Mouse (Mus musculus) forebrain, postnatal 0 days (tissue): ENCODE data around the gene Map3k5. TPM values are rescaled to one million over a fixed set of nuclear protein-coding genes. Genes with fewer than 3 reads are reported as not detected.
A peak's percentile ranks its signal among the peaks of the same experiment; 100 is the strongest.

ENCODE experiments used
- ATAC-seq: fragments of 200-750 bp; cut with Nextera tagmentation; 2 replicates; pipeline ENCODE4 v1.8.0; 2017; ENCODE audit warnings: mild to moderate bottlenecking, moderate library complexity
- DNase-seq: peaks from one replicate; pipeline ENCODE4 v3.0.0-alpha.2; 2015
- H3K27ac ChIP-seq: fragments of 300-500 bp; sonication (generic); 2 replicates; pipeline ENCODE4 v1.5.1; 2014; ENCODE audit warnings: low read depth, mild to moderate bottlenecking, antibody characterized with exemption, low read length, moderate library complexity, mixed read lengths
- H3K27me3 ChIP-seq: fragments of 300-500 bp; sonication (generic); 2 replicates; pipeline ENCODE4 v1.6.1; 2014; ENCODE audit warnings: mild to moderate bottlenecking, low read length, mixed read lengths; ENCODE audit not compliant: insufficient read depth
- H3K36me3 ChIP-seq: fragments of 300-500 bp; sonication (generic); 2 replicates; pipeline ENCODE4 v1.6.1; 2014; ENCODE audit warnings: mild to moderate bottlenecking, moderate library complexity; ENCODE audit not compliant: insufficient read depth
- H3K4me1 ChIP-seq: fragments of 300-500 bp; sonication (generic); 2 replicates; pipeline ENCODE4 v1.6.1; 2014; ENCODE audit warnings: antibody characterized with exemption; ENCODE audit not compliant: insufficient read depth
- H3K4me2 ChIP-seq: fragments of 300-500 bp; sonication (generic); 2 replicates; pipeline ENCODE4 v1.6.1; 2014; ENCODE audit warnings: low read depth, mild to moderate bottlenecking, moderate library complexity
- H3K4me3 ChIP-seq: fragments of 300-500 bp; sonication (generic); 2 replicates; pipeline ENCODE4 v1.5.1; 2014; ENCODE audit warnings: low read depth, low read length, mixed read lengths
- H3K9ac ChIP-seq: fragments of 300-500 bp; sonication (generic); 2 replicates; pipeline ENCODE4 v1.6.1; 2014; ENCODE audit warnings: mild to moderate bottlenecking
- H3K9me3 ChIP-seq: fragments of 300-500 bp; sonication (generic); 2 replicates; pipeline ENCODE4 v1.6.1; 2016; ENCODE audit warnings: low read length
- CTCF ChIP-seq: sonication (generic); IDR thresholded peaks from 2 replicates; pipeline ENCODE4 v1.5.1; 2016; ENCODE audit warnings: antibody characterized with exemption, control low read depth, low read depth
- WGBS: fragments of 180-500 bp; shearing (Covaris S2); extraction: QIAGEN DNeasy Blood & Tissue Kit; methylation state at CpG from one replicate; pipeline ENCODE4 v1.1.7; 2014; 5-methylcytosine and 5-hydroxymethylcytosine counted together
- polyA plus RNA-seq: library from polyadenylated mRNA; unstranded; fragments of >200 nt; fragmentation: Nextera tagmentation; extraction: Ambion mirVana; gene quantifications from 2 replicates; pipeline ENCODE4 v1.2.1, GENCODE M21; 2015
- total RNA-seq: library from RNA; depleted of rRNA; stranded (reverse); fragments of >200 nt; gene quantifications from 2 replicates; pipeline ENCODE4 v1.2.3, GENCODE M21; 2014

Map3k5 gene
- total and polyA plus RNA-seq, 2 experiments from 2014 or later = 1.3 to 5.8 TPM

GRCm38 (mm10) chr10:20031936-20032335, 97.7 kb downstream of the Map3k5 start:
- no peaks in the 10 kb centered on the region for H3K27me3 ChIP-seq
- 52% methylated on average over 2 of the region's 2 CpGs for WGBS
- H3K9me3 ChIP-seq = no peaks in the 10 kb centered on the region
- no peak overlapping the region for H3K9ac ChIP-seq
- ATAC-seq = no peak
- H3K4me2 ChIP-seq = no peak overlapping the region
- H3K4me3 ChIP-seq = no peak overlapping the region
- H3K36me3 ChIP-seq = no peaks in the 10 kb centered on the region
- no peaks in the 10 kb centered on the region for H3K4me1 ChIP-seq
- no peak for TF ChIP-seq CTCF
- H3K27ac ChIP-seq = no peak overlapping the region
- DNase-seq = peak; percentile 39

GRCm38 (mm10) chr10:20036375-20036774, 102.1 kb downstream of the Map3k5 start:
- no peaks in the 10 kb centered on the region for H3K27me3 ChIP-seq
- no peaks in the 10 kb centered on the region for H3K9me3 ChIP-seq
- no peaks in the 10 kb centered on the region for H3K4me1 ChIP-seq
- no peak overlapping the region for H3K9ac ChIP-seq
- no peak overlapping the region for H3K27ac ChIP-seq
- H3K36me3 ChIP-seq = no peaks in the 10 kb centered on the region
- no peak overlapping the region for H3K4me3 ChIP-seq
- no peak for TF ChIP-seq CTCF
- DNase-seq = no peak
- WGBS = 83% methylated on average over 2 of the region's 2 CpGs
- no peak for ATAC-seq
- no peak overlapping the region for H3K4me2 ChIP-seq

- H3K36me3 ChIP-seq = no peaks in the 10 kb centered on the region
- 82% methylated on average over 7 of the region's 7 CpGs for WGBS
- H3K27ac ChIP-seq = no peak overlapping the region
- no peak for DNase-seq
- ATAC-seq = no peak
- no peaks in the 10 kb centered on the region for H3K27me3 ChIP-seq
- H3K9ac ChIP-seq = no peak overlapping the region
- no peak for TF ChIP-seq CTCF
- H3K4me1 ChIP-seq = no peaks in the 10 kb centered on the region
- H3K4me2 ChIP-seq = no peak overlapping the region
- H3K9me3 ChIP-seq = no peaks in the 10 kb centered on the region
- H3K4me3 ChIP-seq = no peak overlapping the region
These were observed 102.6 kb downstream of the Map3k5 start for GRCm38 (mm10) chr10:20036846-20037245.

- no peaks in the 10 kb centered on the region for H3K9me3 ChIP-seq
- no peak overlapping the region for H3K9ac ChIP-seq
- 94% methylated on average over 3 of the region's 3 CpGs for WGBS
- TF ChIP-seq CTCF = no peak
- no peaks in the 10 kb centered on the region for H3K27me3 ChIP-seq
- no peak for ATAC-seq
- H3K36me3 ChIP-seq = no peaks in the 10 kb centered on the region
- H3K27ac ChIP-seq = no peak overlapping the region
- H3K4me2 ChIP-seq = no peak overlapping the region
- DNase-seq = no peak
- H3K4me3 ChIP-seq = no peak overlapping the region
- no peaks in the 10 kb centered on the region for H3K4me1 ChIP-seq
These were observed 105.3 kb downstream of the Map3k5 start for GRCm38 (mm10) chr10:20039531-20039930.

- WGBS = 53% methylated on average over 7 of the region's 7 CpGs
- Histone ChIP-seq H3K4me2 (no peak overlapping the region), H3K9ac (no peak overlapping the region), H3K9me3 (no peaks in the 10 kb centered on the region), H3K27me3 (no peaks in the 10 kb centered on the region), H3K4me3 (no peak overlapping the region), H3K27ac (no peak overlapping the region), H3K4me1 (no peaks in the 10 kb centered on the region), H3K36me3 (no peaks in the 10 kb centered on the region)
- no peak for ATAC-seq
- no peak for DNase-seq
- no peak for TF ChIP-seq CTCF
These were observed 105.8 kb downstream of the Map3k5 start for GRCm38 (mm10) chr10:20040116-20040515.

GRCm38 (mm10) chr10:20040677-20041076, 106.4 kb downstream of the Map3k5 start:
- Histone ChIP-seq H3K4me1 (no peaks in the 10 kb centered on the region), H3K27ac (no peak overlapping the region), H3K9me3 (no peaks in the 10 kb centered on the region), H3K36me3 (no peaks in the 10 kb centered on the region), H3K4me3 (no peak overlapping the region), H3K4me2 (no peak overlapping the region), H3K27me3 (no peaks in the 10 kb centered on the region), H3K9ac (no peak overlapping the region)
- ATAC-seq (no peak), DNase-seq (no peak)
- WGBS = 86% methylated on average over 4 of the region's 4 CpGs
- no peak for TF ChIP-seq CTCF

- Histone ChIP-seq H3K4me2 (no peak overlapping the region), H3K9ac (no peak overlapping the region), H3K27me3 (no peaks in the 10 kb centered on the region), H3K4me1 (no peaks in the 10 kb centered on the region), H3K9me3 (no peaks in the 10 kb centered on the region), H3K36me3 (no peaks in the 10 kb centered on the region), H3K4me3 (no peak overlapping the region), H3K27ac (no peak overlapping the region)
- ATAC-seq (no peak), DNase-seq (no peak)
- no peak for TF ChIP-seq CTCF
- WGBS = 96% methylated on average over 8 of the region's 8 CpGs
These were observed 107.8 kb downstream of the Map3k5 start for GRCm38 (mm10) chr10:20042081-20042480.

GRCm38 (mm10) chr10:20044051-20044450, 109.8 kb downstream of the Map3k5 start:
- Histone ChIP-seq H3K4me1 (no peaks in the 10 kb centered on the region), H3K36me3 (no peaks in the 10 kb centered on the region), H3K4me3 (no peak overlapping the region), H3K27me3 (no peaks in the 10 kb centered on the region), H3K4me2 (no peak overlapping the region), H3K27ac (no peak overlapping the region), H3K9me3 (no peaks in the 10 kb centered on the region), H3K9ac (no peak overlapping the region)
- DNase-seq = no peak
- no peak for TF ChIP-seq CTCF
- WGBS = 93% methylated on average over 2 of the region's 2 CpGs
- ATAC-seq = no peak
